Mouse (Mus musculus) stomach, embryonic 15.5 days (tissue): ENCODE data around the gene 5730409E04Rik. TPM values are rescaled to one million over a fixed set of nuclear protein-coding genes. Genes with fewer than 3 reads are reported as not detected.

Experiments
- ATAC-seq: fragments of 200-750 bp; cut with Nextera tagmentation; 2 replicates; pipeline ENCODE4 v1.8.0; 2017; ENCODE audit warnings: low read depth, moderate number of reproducible peaks, moderate TSS enrichment; ENCODE audit not compliant: insufficient read depth, low FRiP score
- H3K27ac ChIP-seq: fragments of 300-500 bp; sonication (generic); 2 replicates; pipeline ENCODE4 v1.5.1; 2015; ENCODE audit warnings: mild to moderate bottlenecking, inconsistent platforms
- H3K27me3 ChIP-seq: fragments of 300-500 bp; sonication (generic); replicated peaks from 2 replicates; pipeline ENCODE4 v1.6.1; 2015; ENCODE audit warnings: inconsistent platforms
- H3K36me3 ChIP-seq: fragments of 300-500 bp; sonication (generic); 2 replicates; pipeline ENCODE4 v1.6.1; 2015; ENCODE audit warnings: inconsistent platforms
- H3K4me1 ChIP-seq: fragments of 300-500 bp; sonication (generic); 2 replicates; pipeline ENCODE4 v1.6.1; 2015; ENCODE audit warnings: inconsistent platforms
- H3K4me2 ChIP-seq: fragments of 300-500 bp; sonication (generic); 2 replicates; pipeline ENCODE4 v1.6.1; 2015; ENCODE audit warnings: mild to moderate bottlenecking, inconsistent platforms
- H3K4me3 ChIP-seq: fragments of 300-500 bp; sonication (generic); replicated peaks from 2 replicates; pipeline ENCODE4 v1.5.1; 2015; ENCODE audit warnings: inconsistent platforms
- H3K9ac ChIP-seq: fragments of 300-500 bp; sonication (generic); 2 replicates; pipeline ENCODE4 v1.6.1; 2015; ENCODE audit warnings: inconsistent platforms
- H3K9me3 ChIP-seq: fragments of 300-500 bp; sonication (generic); 2 replicates; pipeline ENCODE4 v1.6.1; 2016; ENCODE audit warnings: inconsistent platforms
- WGBS: fragments of 180-500 bp; shearing (Covaris S2); methylation state at CpG from one replicate; pipeline ENCODE4 v1.1.7; 2015; 5-methylcytosine and 5-hydroxymethylcytosine counted together
- microRNA-seq: library from miRNA; unstranded; fragments of <30 nt; microRNA quantifications from one replicate; pipeline ENCODE4, GENCODE M21; 2016
- polyA plus RNA-seq: library from polyadenylated mRNA; unstranded; fragments of >200 nt; fragmentation: Nextera tagmentation; extraction: Ambion mirVana; gene quantifications from 2 replicates; pipeline ENCODE4 v1.2.1, GENCODE M21; 2015

Gene 5730409E04Rik
- polyA plus RNA-seq, 1 experiment from 2014 or later: 2.3 TPM

GRCm38 (mm10) chr4:126641901-126642300 is 32.3 kb downstream of the 5730409E04Rik start:
- Histone ChIP-seq H3K27ac (no peak overlapping the region), H3K4me1 (no peaks in the 10 kb centered on the region), H3K9ac (no peak overlapping the region), H3K4me2 (no peak overlapping the region), H3K36me3 (no peaks in the 10 kb centered on the region), H3K9me3 (no peaks in the 10 kb centered on the region), H3K27me3 (no peaks in the 10 kb centered on the region; the same call in 1 of the 2 replicates), H3K4me3 (no peak overlapping the region)
- ATAC-seq: no peak
- WGBS: 41% methylated on average over 9 of the region's 9 CpGs

- H3K4me2 ChIP-seq: no peak overlapping the region
- no peaks in the 10 kb centered on the region for H3K36me3 ChIP-seq
- H3K27me3 ChIP-seq: no peaks in the 10 kb centered on the region
- ATAC-seq: no peak
- WGBS: 71% methylated on average over 4 of the region's 4 CpGs
- H3K4me3 ChIP-seq: no peak overlapping the region
- no peaks in the 10 kb centered on the region for H3K4me1 ChIP-seq
- H3K9me3 ChIP-seq: no peaks in the 10 kb centered on the region
- no peak overlapping the region for H3K27ac ChIP-seq
- H3K9ac ChIP-seq: no peak overlapping the region
These were observed 34.2 kb downstream of the 5730409E04Rik start for GRCm38 (mm10) chr4:126643815-126644214.

- H3K4me1 ChIP-seq: no peaks in the 10 kb centered on the region
- no peak overlapping the region for H3K4me3 ChIP-seq
- ATAC-seq: 0 out of 2 replicates have a peak, but pooled peaks have one; percentile 35
- H3K27me3 ChIP-seq: no peaks in the 10 kb centered on the region
- 75% methylated on average over 10 of the region's 10 CpGs for WGBS
- H3K4me2 ChIP-seq: no peak overlapping the region
- no peak overlapping the region for H3K9ac ChIP-seq
- H3K9me3 ChIP-seq: no peaks in the 10 kb centered on the region
- no peaks in the 10 kb centered on the region for H3K36me3 ChIP-seq
- H3K27ac ChIP-seq: no peak overlapping the region
These were observed 34.8 kb downstream of the 5730409E04Rik start for GRCm38 (mm10) chr4:126644333-126644963.

GRCm38 (mm10) chr4:126647996-126648910 is 38.6 kb downstream of the 5730409E04Rik start:
- 42% methylated on average over 24 of the region's 24 CpGs for WGBS
- Histone ChIP-seq H3K27me3 (no peaks in the 10 kb centered on the region), H3K9me3 (no peaks in the 10 kb centered on the region), H3K4me3 (no peak overlapping the region), H3K36me3 (no peaks in the 10 kb centered on the region), H3K9ac (no peak overlapping the region), H3K4me2 (no peak overlapping the region), H3K4me1 (no peaks in the 10 kb centered on the region), H3K27ac (no peak overlapping the region)
- ATAC-seq: no peak

- Histone ChIP-seq H3K36me3 (no peaks in the 10 kb centered on the region), H3K4me2 (no peak overlapping the region), H3K9me3 (no peaks in the 10 kb centered on the region), H3K27ac (no peak overlapping the region), H3K4me1 (no peaks in the 10 kb centered on the region), H3K9ac (no peak overlapping the region), H3K4me3 (no peak overlapping the region), H3K27me3 (no peaks in the 10 kb centered on the region)
- WGBS: 76% methylated on average over 5 of the region's 5 CpGs
- ATAC-seq: no peak
These were observed 43.5 kb downstream of the 5730409E04Rik start for GRCm38 (mm10) chr4:126653148-126653547.

- no peaks in the 10 kb centered on the region for H3K4me1 ChIP-seq
- no peak overlapping the region for H3K9ac ChIP-seq
- ATAC-seq: no peak
- H3K27me3 ChIP-seq: no peaks in the 10 kb centered on the region
- WGBS: 8% methylated on average over 9 of the region's 9 CpGs
- no peak overlapping the region for H3K27ac ChIP-seq
- H3K36me3 ChIP-seq: no peaks in the 10 kb centered on the region
- H3K4me3 ChIP-seq: no peak overlapping the region
- H3K9me3 ChIP-seq: no peaks in the 10 kb centered on the region
- H3K4me2 ChIP-seq: no peak overlapping the region
These were observed 45.7 kb downstream of the 5730409E04Rik start for GRCm38 (mm10) chr4:126655356-126655755.

GRCm38 (mm10) chr4:126661249-126661648 is 51.6 kb downstream of the 5730409E04Rik start:
- Histone ChIP-seq H3K9me3 (no peaks in the 10 kb centered on the region), H3K27ac (no peak overlapping the region), H3K4me1 (no peaks in the 10 kb centered on the region), H3K4me2 (no peak overlapping the region), H3K9ac (no peak overlapping the region), H3K36me3 (no peaks in the 10 kb centered on the region), H3K4me3 (no peak overlapping the region), H3K27me3 (no peaks in the 10 kb centered on the region)
- ATAC-seq: no peak
- 73% methylated on average over 7 of the region's 7 CpGs for WGBS

Small RNA genes within 50 kb of the gene (microRNA-seq; reads per million reads assigned to microRNA genes)
- gene Mir7119: not detected

Other genes with a start within 250 kb of the 5730409E04Rik start
- 13.9 and 15.2 TPM in 2 replicates for gene Ago3, start 180.3 kb upstream of the 5730409E04Rik start, polyA plus RNA-seq
- 5.1 and 5.2 TPM in 2 replicates for gene Ago1, start 141.2 kb upstream of the 5730409E04Rik start, polyA plus RNA-seq
- 1.6 and 2.1 TPM in 2 replicates for gene Ago4, start 76.3 kb upstream of the 5730409E04Rik start, polyA plus RNA-seq
- gene Clspn, start 52.9 kb upstream of the 5730409E04Rik start, polyA plus RNA-seq: 36.1 and 40.0 TPM in 2 replicates
- gene Psmb2, start 67.8 kb downstream of the 5730409E04Rik start, polyA plus RNA-seq: 475 and 493 TPM in 2 replicates
- gene Tfap2e, start 126.4 kb downstream of the 5730409E04Rik start, polyA plus RNA-seq: not detected in 2 replicates
- gene Ncdn, start 143.6 kb downstream of the 5730409E04Rik start, polyA plus RNA-seq: 24.7 and 26.9 TPM in 2 replicates
- 20.2 and 29.9 TPM in 2 replicates for gene AU040320, start 143.7 kb downstream of the 5730409E04Rik start, polyA plus RNA-seq